Mouse (Mus musculus): ENCODE data around the gene Prkab1. TPM values are rescaled to one million over a fixed set of nuclear protein-coding genes. Genes with fewer than 3 reads are reported as not detected.

The Prkab1 gene
- polyA plus RNA-seq, 1 experiment from 2014 or later = 50.1 TPM

DNA sequence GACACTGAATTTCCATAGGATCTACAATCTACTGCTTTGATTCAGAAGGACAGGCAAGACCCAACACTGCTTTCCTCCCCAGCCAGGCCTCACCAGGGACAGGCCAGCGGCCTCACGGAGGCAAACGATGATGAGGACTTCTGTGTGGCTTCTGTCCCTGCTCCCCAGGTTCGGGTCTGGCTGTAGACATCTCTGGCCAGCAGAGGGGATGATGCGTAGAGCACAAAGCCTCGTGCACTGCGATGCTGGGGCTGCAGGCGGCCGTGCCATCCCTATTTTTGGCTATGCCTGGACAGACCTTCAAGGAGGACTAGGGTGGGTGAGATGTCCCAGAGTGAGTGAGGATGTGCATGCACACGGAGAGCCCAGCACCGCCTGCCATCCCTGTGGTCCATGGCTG, 10.1 kb downstream of the Prkab1 start:
- 86% methylated on average over 11 of the region's 11 CpGs for WGBS (ENCODE audit: insufficient replicate concordance)
- H3K4me2 ChIP-seq = no peak overlapping the region
- no peak overlapping the region for H3K9ac ChIP-seq (ENCODE audit: low read depth, low read length)
- H3K36me3 ChIP-seq (ENCODE audit: control insufficient read depth, insufficient read depth, low read length) = peaks cover 40% of the 10 kb centered on the region
- no peak overlapping the region for H3K4me3 ChIP-seq (ENCODE audit: low read depth, low read length)
- H3K27me3 ChIP-seq (ENCODE audit: control insufficient read depth, insufficient read depth, low read length) = no peaks in the 10 kb centered on the region
- H3K4me1 ChIP-seq (ENCODE audit: control insufficient read depth, insufficient read depth, low read length) = peaks cover 9% of the 10 kb centered on the region
- H3K9me3 ChIP-seq (replicated peaks; ENCODE audit: control insufficient read depth, low read length) = no peaks in the 10 kb centered on the region
- ATAC-seq (replicated peaks; ENCODE audit: insufficient number of reproducible peaks, low FRiP score, low TSS enrichment) = no peak
- no peak overlapping the region for H3K27ac ChIP-seq (ENCODE audit: low read depth, low read length)

DNA sequence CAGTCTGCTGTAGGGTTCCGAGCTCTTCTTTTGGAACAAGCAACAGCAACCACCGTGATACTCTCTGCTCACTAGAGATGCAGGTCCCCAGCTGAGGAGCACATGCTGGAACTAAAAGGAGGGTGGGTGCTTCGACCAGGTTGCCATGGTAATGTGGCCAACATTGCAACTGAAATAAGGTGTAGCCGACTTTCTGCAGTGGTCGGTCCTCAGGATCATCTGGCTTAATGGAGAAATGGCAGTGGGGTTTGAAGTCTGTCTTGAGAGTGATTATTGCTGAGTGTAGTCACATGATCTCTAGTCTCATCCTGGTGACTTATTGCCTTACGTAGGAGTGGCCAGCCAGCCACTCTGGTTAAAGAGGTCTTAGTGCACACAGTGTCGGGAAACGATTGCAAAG, 10.5 kb downstream of the Prkab1 start:
- Histone ChIP-seq H3K9me3 (replicated peaks; ENCODE audit: control insufficient read depth, low read length) (no peaks in the 10 kb centered on the region), H3K4me1 (ENCODE audit: control insufficient read depth, insufficient read depth, low read length) (peaks cover 4% of the 10 kb centered on the region; the same call in 1 of the 2 replicates), H3K27me3 (ENCODE audit: control insufficient read depth, insufficient read depth, low read length) (no peaks in the 10 kb centered on the region), H3K27ac (ENCODE audit: low read depth, low read length) (no peak overlapping the region), H3K36me3 (ENCODE audit: control insufficient read depth, insufficient read depth, low read length) (peaks cover 40% of the 10 kb centered on the region), H3K4me3 (ENCODE audit: low read depth, low read length) (no peak overlapping the region), H3K9ac (ENCODE audit: low read depth, low read length) (no peak overlapping the region), H3K4me2 (no peak overlapping the region)
- ATAC-seq (replicated peaks; ENCODE audit: insufficient number of reproducible peaks, low FRiP score, low TSS enrichment) = no peak
- 81% methylated on average over 8 of the region's 8 CpGs for WGBS (ENCODE audit: insufficient replicate concordance)

GRCm38 (mm10) chr5:116012503-116012902, 11.8 kb downstream of the Prkab1 start:
- H3K27me3 ChIP-seq (ENCODE audit: control insufficient read depth, insufficient read depth, low read length) = no peaks in the 10 kb centered on the region
- H3K4me1 ChIP-seq (ENCODE audit: control insufficient read depth, insufficient read depth, low read length) = no peaks in the 10 kb centered on the region
- H3K4me3 ChIP-seq (ENCODE audit: low read depth, low read length) = no peak overlapping the region
- no peak overlapping the region for H3K27ac ChIP-seq (ENCODE audit: low read depth, low read length)
- no peaks in the 10 kb centered on the region for H3K9me3 ChIP-seq (replicated peaks; ENCODE audit: control insufficient read depth, low read length)
- H3K36me3 ChIP-seq (ENCODE audit: control insufficient read depth, insufficient read depth, low read length) = peaks cover 33% of the 10 kb centered on the region
- no peak overlapping the region for H3K9ac ChIP-seq (ENCODE audit: low read depth, low read length)
- WGBS (ENCODE audit: insufficient replicate concordance) = 88% methylated on average over 7 of the region's 7 CpGs
- no peak for ATAC-seq (replicated peaks; ENCODE audit: insufficient number of reproducible peaks, low FRiP score, low TSS enrichment)
- H3K4me2 ChIP-seq = no peak overlapping the region

DNA sequence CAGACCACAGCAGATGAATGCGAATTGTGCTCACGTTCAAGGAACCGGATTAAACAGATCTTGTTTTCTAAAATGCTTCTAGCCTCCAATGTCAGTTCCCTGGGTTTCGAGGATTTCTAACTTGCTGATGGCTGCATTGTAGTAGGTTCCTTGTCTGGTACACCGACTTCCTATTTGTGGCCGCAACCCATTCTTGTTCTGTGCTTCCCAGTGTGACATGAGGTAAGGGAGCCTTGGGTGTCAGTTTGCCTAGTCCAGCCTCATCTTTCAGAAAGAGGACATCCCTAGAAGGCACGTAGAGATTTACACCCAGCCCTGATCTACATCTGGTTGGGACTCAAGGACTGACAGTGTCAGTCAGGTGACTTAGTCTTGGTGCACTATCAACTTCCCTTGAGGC, 12.6 kb downstream of the Prkab1 start:
- 91% methylated on average over 7 of the region's 7 CpGs for WGBS (ENCODE audit: insufficient replicate concordance)
- H3K27ac ChIP-seq (ENCODE audit: low read depth, low read length) = no peak overlapping the region
- H3K36me3 ChIP-seq (ENCODE audit: control insufficient read depth, insufficient read depth, low read length) = peaks cover 26% of the 10 kb centered on the region

GRCm38 (mm10) chr5:116009884-116010627, 14.3 kb downstream of the Prkab1 start:
- H3K4me2 ChIP-seq = no peak overlapping the region
- H3K4me3 ChIP-seq (ENCODE audit: low read depth, low read length) = no peak overlapping the region
- 74% methylated on average over 2 of the region's 2 CpGs for WGBS (ENCODE audit: insufficient replicate concordance)
- no peaks in the 10 kb centered on the region for H3K27me3 ChIP-seq (ENCODE audit: control insufficient read depth, insufficient read depth, low read length)
- no peaks in the 10 kb centered on the region for H3K9me3 ChIP-seq (replicated peaks; ENCODE audit: control insufficient read depth, low read length)
- peaks cover 13% of the 10 kb centered on the region for H3K36me3 ChIP-seq (ENCODE audit: control insufficient read depth, insufficient read depth, low read length)
- no peak overlapping the region for H3K27ac ChIP-seq (ENCODE audit: low read depth, low read length)
- H3K9ac ChIP-seq (ENCODE audit: low read depth, low read length) = no peak overlapping the region
- H3K4me1 ChIP-seq (ENCODE audit: control insufficient read depth, insufficient read depth, low read length) = no peaks in the 10 kb centered on the region
- no peak; the same call in 1 of the 2 replicates for ATAC-seq (replicated peaks; ENCODE audit: insufficient number of reproducible peaks, low FRiP score, low TSS enrichment)

More for the DNA sequence above, 12.6 kb downstream of the Prkab1 start:
- no peak overlapping the region for H3K4me3 ChIP-seq (ENCODE audit: low read depth, low read length)
- no peaks in the 10 kb centered on the region for H3K4me1 ChIP-seq (ENCODE audit: control insufficient read depth, insufficient read depth, low read length)
- H3K9me3 ChIP-seq (replicated peaks; ENCODE audit: control insufficient read depth, low read length) = no peaks in the 10 kb centered on the region
- H3K27me3 ChIP-seq (ENCODE audit: control insufficient read depth, insufficient read depth, low read length) = no peaks in the 10 kb centered on the region
- ATAC-seq (replicated peaks; ENCODE audit: insufficient number of reproducible peaks, low FRiP score, low TSS enrichment) = no peak
- no peak overlapping the region for H3K4me2 ChIP-seq
- H3K9ac ChIP-seq (ENCODE audit: low read depth, low read length) = no peak overlapping the region

GRCm38 (mm10) chr5:116009091-116009851, 15.0 kb downstream of the Prkab1 start:
- no peak for ATAC-seq (replicated peaks; ENCODE audit: insufficient number of reproducible peaks, low FRiP score, low TSS enrichment)
- H3K27ac ChIP-seq (ENCODE audit: low read depth, low read length) = no peak overlapping the region
- WGBS (ENCODE audit: insufficient replicate concordance) = 81% methylated on average over 15 of the region's 15 CpGs
- no peak overlapping the region for H3K4me3 ChIP-seq (ENCODE audit: low read depth, low read length)
- no peaks in the 10 kb centered on the region for H3K4me1 ChIP-seq (ENCODE audit: control insufficient read depth, insufficient read depth, low read length)
- no peaks in the 10 kb centered on the region for H3K27me3 ChIP-seq (ENCODE audit: control insufficient read depth, insufficient read depth, low read length)
- no peak overlapping the region for H3K9ac ChIP-seq (ENCODE audit: low read depth, low read length)
- peaks cover 5% of the 10 kb centered on the region for H3K36me3 ChIP-seq (ENCODE audit: control insufficient read depth, insufficient read depth, low read length)
- H3K9me3 ChIP-seq (replicated peaks; ENCODE audit: control insufficient read depth, low read length) = no peaks in the 10 kb centered on the region
- no peak overlapping the region for H3K4me2 ChIP-seq

DNA sequence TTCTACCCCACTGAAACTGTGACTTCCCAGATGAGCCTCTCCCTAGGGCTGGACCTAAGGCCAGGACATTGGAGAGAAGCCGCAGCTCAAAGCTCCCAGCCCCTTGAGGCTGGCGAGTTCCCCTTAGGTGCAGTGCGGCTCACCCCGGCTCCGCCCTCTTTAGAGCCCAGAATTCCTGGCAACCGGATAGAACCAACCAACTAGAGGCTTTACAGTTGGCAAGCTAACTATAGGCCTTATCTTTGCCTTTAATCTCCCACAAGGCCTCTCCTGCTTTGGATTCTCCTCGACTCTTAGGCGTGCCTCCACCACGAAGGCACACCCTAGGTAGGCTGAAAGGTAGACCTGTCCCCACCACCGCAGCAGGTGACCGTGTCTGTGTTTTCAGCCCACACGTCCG, 16.6 kb downstream of the Prkab1 start:
- WGBS (ENCODE audit: insufficient replicate concordance) = 80% methylated on average over 13 of the region's 13 CpGs

DNA sequence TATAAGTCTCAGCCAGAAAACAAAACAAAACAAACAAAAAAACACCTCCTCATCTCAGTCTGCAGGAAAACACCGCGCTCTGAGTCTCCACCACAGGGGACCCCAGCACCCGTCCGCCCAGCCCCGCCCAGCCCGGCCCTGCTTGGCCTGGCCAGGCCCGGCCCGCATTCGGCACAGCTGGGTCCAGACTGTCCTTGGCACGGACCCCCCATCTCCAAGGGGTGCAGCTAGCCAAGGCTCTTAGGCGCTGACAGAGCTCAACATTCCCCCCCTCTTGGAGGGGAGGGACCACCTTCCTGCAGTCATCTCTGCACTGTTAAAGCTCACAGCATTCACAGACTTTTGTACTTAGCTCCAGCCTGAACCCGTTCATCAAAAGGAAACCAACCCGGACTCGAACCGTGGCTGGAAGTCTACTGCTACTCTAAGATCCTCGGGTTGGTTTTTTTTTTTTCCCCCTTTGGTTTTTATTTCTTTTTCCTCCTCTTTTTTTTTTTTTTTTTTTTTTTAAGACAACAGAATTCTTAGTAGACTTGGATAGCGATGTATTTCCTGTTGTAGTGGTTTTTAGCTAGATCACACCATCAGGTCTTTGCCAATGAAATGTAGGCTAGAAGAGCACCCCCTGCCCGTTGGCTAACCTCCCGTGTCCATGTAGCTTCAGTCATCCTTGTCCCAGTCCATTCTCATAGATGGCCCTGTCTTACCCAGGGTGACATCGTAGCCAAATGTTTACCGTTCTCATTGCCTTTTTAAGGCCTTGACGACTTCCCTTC, 17.8 kb downstream of the Prkab1 start:
- no peak overlapping the region for H3K27ac ChIP-seq (ENCODE audit: low read depth, low read length)
- no peaks in the 10 kb centered on the region for H3K9me3 ChIP-seq (replicated peaks; ENCODE audit: control insufficient read depth, low read length)
- H3K9ac ChIP-seq (ENCODE audit: low read depth, low read length) = no peak overlapping the region
- 0 out of 2 replicates have a peak, but pooled peaks cover 2% of the 10 kb centered on the region for H3K36me3 ChIP-seq (ENCODE audit: control insufficient read depth, insufficient read depth, low read length)
- no peaks in the 10 kb centered on the region for H3K27me3 ChIP-seq (ENCODE audit: control insufficient read depth, insufficient read depth, low read length)
- no peak for ATAC-seq (replicated peaks; ENCODE audit: insufficient number of reproducible peaks, low FRiP score, low TSS enrichment)
- H3K4me2 ChIP-seq = no peak overlapping the region
- H3K4me3 ChIP-seq (ENCODE audit: low read depth, low read length) = no peak overlapping the region
- WGBS (ENCODE audit: insufficient replicate concordance) = 60% methylated on average over 22 of the region's 22 CpGs
- H3K4me1 ChIP-seq (ENCODE audit: control insufficient read depth, insufficient read depth, low read length) = no peaks in the 10 kb centered on the region

More for the DNA sequence above, 16.6 kb downstream of the Prkab1 start:
- H3K27me3 ChIP-seq (ENCODE audit: control insufficient read depth, insufficient read depth, low read length) = no peaks in the 10 kb centered on the region
- H3K36me3 ChIP-seq (ENCODE audit: control insufficient read depth, insufficient read depth, low read length) = 0 out of 2 replicates have a peak, but pooled peaks cover 2% of the 10 kb centered on the region
- H3K9ac ChIP-seq (ENCODE audit: low read depth, low read length) = no peak overlapping the region
- H3K4me2 ChIP-seq = no peak overlapping the region
- no peaks in the 10 kb centered on the region for H3K4me1 ChIP-seq (ENCODE audit: control insufficient read depth, insufficient read depth, low read length)
- no peak for ATAC-seq (replicated peaks; ENCODE audit: insufficient number of reproducible peaks, low FRiP score, low TSS enrichment)
- no peak overlapping the region for H3K27ac ChIP-seq (ENCODE audit: low read depth, low read length)
- no peak overlapping the region for H3K4me3 ChIP-seq (ENCODE audit: low read depth, low read length)
- no peaks in the 10 kb centered on the region for H3K9me3 ChIP-seq (replicated peaks; ENCODE audit: control insufficient read depth, low read length)
